Mouse (Mus musculus): ENCODE measurements around the gene Rexo5. TPM values are rescaled to one million over a fixed set of nuclear protein-coding genes. Genes with fewer than 3 reads are reported as not detected.

Gene Rexo5
- polyA plus RNA-seq (2012) = 3.0 and 3.9 TPM in 2 replicates

GRCm38 (mm10) chr7:119793586-119794250, at the start of gene Rexo5, which contains the start of gene Eri2:
Rexo5 (plus strand) TSS chr7:119794006.
Eri2 (minus strand) TSS chr7:119794058.
- TF ChIP-seq GATA1 (IDR thresholded peaks at IDR 0.05; ENCODE audit: low read length) = no peak

- no peak for TF ChIP-seq GATA1 (IDR thresholded peaks at IDR 0.05; ENCODE audit: low read length)
Measured at GRCm38 (mm10) chr7:119744321-119744720, 49.5 kb upstream of the Rexo5 start.

- no peak for TF ChIP-seq GATA1 (IDR thresholded peaks at IDR 0.05; ENCODE audit: low read length)
Measured at GRCm38 (mm10) chr7:119745869-119746268, 47.9 kb upstream of the Rexo5 start.

GRCm38 (mm10) chr7:119748761-119749160, 45.0 kb upstream of the Rexo5 start:
- TF ChIP-seq GATA1 (IDR thresholded peaks at IDR 0.05; ENCODE audit: low read length) = no peak

GRCm38 (mm10) chr7:119749942-119750341, 43.9 kb upstream of the Rexo5 start:
- no peak for TF ChIP-seq GATA1 (IDR thresholded peaks at IDR 0.05; ENCODE audit: low read length)

GRCm38 (mm10) chr7:119753696-119754095, 40.1 kb upstream of the Rexo5 start:
- TF ChIP-seq GATA1 (IDR thresholded peaks at IDR 0.05; ENCODE audit: low read length) = no peak

- no peak for TF ChIP-seq GATA1 (IDR thresholded peaks at IDR 0.05; ENCODE audit: low read length)
Measured at GRCm38 (mm10) chr7:119760527-119760951, 33.3 kb upstream of the Rexo5 start, which contains the start of gene Acsm3. Acsm3 (plus strand) TSS chr7:119760923.

GRCm38 (mm10) chr7:119762166-119762697, 31.6 kb upstream of the Rexo5 start:
- TF ChIP-seq GATA1 (IDR thresholded peaks at IDR 0.05; ENCODE audit: low read length) = no peak

- TF ChIP-seq GATA1 (IDR thresholded peaks at IDR 0.05; ENCODE audit: low read length) = no peak
Measured at GRCm38 (mm10) chr7:119764377-119764776, 29.4 kb upstream of the Rexo5 start.

GRCm38 (mm10) chr7:119766996-119767395, 26.8 kb upstream of the Rexo5 start:
- no peak for TF ChIP-seq GATA1 (IDR thresholded peaks at IDR 0.05; ENCODE audit: low read length)

GRCm38 (mm10) chr7:119769895-119770294, 23.9 kb upstream of the Rexo5 start:
- no peak for TF ChIP-seq GATA1 (IDR thresholded peaks at IDR 0.05; ENCODE audit: low read length)

GRCm38 (mm10) chr7:119783453-119783852, 10.4 kb upstream of the Rexo5 start:
- TF ChIP-seq GATA1 (IDR thresholded peaks at IDR 0.05; ENCODE audit: low read length) = no peak

- peak; percentile 60 for TF ChIP-seq GATA1 (IDR thresholded peaks at IDR 0.05; ENCODE audit: low read length)
Measured at GRCm38 (mm10) chr7:119784908-119785307, 8.9 kb upstream of the Rexo5 start.

GRCm38 (mm10) chr7:119789024-119789423, 4.8 kb upstream of the Rexo5 start:
- TF ChIP-seq GATA1 (IDR thresholded peaks at IDR 0.05; ENCODE audit: low read length) = no peak

GRCm38 (mm10) chr7:119794251-119794638, 439 bp downstream of the Rexo5 start:
- TF ChIP-seq GATA1 (IDR thresholded peaks at IDR 0.05; ENCODE audit: low read length) = no peak

GRCm38 (mm10) chr7:119795311-119795710, 1.5 kb downstream of the Rexo5 start:
- no peak for TF ChIP-seq GATA1 (IDR thresholded peaks at IDR 0.05; ENCODE audit: low read length)

- TF ChIP-seq GATA1 (IDR thresholded peaks at IDR 0.05; ENCODE audit: low read length) = no peak
Measured at GRCm38 (mm10) chr7:119800488-119800887, 6.7 kb downstream of the Rexo5 start.

All from G1E-ER4 (cell line).